Mouse (Mus musculus): ENCODE data around the gene Erg. TPM values are rescaled to one million over a fixed set of nuclear protein-coding genes. Genes with fewer than 3 reads are reported as not detected.

Erg gene
- total RNA-seq, 2 experiments from 2014 or later, result 3.8 to 6.0 TPM

DNA sequence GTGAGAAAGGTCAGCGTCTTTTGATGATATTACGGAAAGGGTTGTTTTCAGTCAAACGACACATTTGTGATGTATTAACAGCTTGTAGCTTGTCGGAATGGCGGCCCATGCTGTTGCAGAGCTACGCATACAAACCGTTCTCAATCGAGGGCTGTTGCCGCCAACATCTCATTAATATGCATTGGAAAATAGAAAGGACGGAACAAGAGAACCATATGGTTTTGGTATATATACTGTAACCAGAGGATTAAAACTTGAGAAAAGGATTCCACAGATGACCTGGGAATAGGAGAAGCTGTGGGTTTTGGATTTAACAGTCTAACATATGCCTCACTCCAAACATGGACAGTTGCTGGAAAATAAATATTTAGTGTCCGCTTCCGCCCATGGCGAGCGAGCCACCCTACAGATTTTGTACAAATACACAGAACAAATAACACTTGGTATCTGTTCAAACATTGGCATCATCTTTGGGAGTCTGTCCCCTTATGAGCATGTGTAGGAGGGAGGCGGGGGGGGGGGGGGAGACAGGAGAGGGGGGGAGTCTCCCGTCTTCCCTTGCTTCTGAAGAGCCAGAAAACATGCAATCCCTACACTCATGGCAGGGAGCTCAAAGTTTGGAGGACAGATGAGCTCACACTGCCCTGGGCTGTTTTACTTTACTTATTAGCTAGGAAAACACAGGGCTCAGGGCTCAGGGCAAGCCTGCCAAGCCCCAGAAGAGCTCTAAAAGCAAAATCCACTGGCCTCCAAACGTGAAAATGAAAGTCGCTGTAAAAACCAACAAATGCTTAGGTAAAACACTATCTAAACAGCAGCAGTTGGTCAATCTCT lies 222.5 kb downstream of the Erg start:
- ATAC-seq (replicated peaks; ENCODE audit: low FRiP score, poor library complexity, severe bottlenecking), result no peak

DNA sequence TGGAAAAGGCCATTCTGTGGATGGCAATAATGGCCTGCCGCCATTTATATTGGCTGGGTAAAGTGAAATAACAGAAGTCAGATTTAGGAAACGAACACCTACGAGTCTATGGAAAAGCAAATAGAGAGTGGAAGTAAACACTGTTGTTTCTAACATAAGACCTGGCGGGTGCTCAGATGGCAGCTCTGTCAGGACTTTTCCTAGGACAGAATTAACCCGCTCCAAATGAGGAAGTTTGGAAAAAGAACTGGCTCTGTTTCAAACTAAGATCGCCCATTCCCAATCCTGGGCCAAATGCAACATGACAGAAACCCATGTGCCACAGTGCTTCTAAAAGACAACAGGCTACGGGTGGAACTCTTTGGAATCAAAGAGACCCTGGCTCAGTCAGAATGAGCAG lies 224.4 kb downstream of the Erg start:
- no peak for ATAC-seq (replicated peaks; ENCODE audit: low FRiP score, poor library complexity, severe bottlenecking)

DNA sequence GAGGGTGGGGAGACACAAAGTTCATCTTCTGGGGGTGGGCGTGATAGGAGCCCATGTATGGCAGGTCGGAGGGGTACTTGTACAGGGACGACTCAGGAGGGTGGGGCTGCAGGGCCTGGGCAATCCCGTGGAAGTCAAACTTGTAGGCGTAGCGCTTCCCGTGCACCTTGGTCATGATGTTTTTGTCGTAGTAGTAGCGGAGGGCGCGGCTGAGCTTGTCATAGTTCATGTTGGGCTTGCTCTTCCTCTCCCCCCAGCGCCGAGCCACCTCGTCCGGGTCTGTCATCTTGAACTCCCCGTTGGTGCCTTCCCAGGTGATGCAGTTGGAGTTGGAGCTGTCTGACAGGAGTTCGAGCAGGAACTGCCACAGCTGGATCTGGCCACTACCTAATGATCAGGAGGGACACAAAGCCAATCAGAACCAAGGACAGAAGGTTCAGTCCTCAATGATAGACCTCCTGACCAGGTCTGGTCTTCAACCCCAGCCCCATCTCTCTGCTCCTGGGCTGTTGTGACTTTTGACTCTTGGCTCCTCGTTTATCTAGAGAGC lies 225.4 kb downstream of the Erg start:
- no peak for ATAC-seq (replicated peaks; ENCODE audit: low FRiP score, poor library complexity, severe bottlenecking)

DNA sequence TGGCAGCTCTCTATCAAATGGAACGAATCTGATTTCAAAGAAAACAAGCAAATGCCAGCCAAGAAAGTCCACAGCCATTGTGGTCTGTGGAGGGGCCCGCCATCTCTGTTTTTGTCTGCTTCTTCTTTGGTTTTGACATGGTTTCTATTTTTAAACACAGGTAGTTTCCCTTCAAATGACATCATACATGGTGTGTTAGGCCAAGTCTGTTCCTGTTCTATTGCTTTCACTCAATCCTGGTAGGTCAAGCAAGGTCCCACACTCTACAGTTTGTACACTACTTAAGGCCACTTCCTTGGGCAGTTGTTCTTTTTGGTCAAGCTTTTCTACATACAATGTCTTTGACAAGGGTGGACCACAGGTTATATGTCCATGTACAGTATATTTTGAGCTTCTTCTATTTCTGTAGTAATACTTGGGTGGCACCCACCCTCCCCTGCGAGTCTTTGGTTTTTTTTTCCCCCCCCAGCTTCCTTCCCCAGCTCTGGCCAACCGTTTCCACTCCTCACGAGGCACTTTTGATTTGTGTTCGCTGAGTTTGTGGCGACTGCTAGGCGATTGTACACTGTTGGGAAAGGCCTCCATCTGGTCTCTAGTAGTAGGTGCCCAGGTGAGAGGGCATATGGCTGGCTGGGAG lies 226.1 kb downstream of the Erg start:
- ATAC-seq (replicated peaks; ENCODE audit: low FRiP score, poor library complexity, severe bottlenecking), result no peak

DNA sequence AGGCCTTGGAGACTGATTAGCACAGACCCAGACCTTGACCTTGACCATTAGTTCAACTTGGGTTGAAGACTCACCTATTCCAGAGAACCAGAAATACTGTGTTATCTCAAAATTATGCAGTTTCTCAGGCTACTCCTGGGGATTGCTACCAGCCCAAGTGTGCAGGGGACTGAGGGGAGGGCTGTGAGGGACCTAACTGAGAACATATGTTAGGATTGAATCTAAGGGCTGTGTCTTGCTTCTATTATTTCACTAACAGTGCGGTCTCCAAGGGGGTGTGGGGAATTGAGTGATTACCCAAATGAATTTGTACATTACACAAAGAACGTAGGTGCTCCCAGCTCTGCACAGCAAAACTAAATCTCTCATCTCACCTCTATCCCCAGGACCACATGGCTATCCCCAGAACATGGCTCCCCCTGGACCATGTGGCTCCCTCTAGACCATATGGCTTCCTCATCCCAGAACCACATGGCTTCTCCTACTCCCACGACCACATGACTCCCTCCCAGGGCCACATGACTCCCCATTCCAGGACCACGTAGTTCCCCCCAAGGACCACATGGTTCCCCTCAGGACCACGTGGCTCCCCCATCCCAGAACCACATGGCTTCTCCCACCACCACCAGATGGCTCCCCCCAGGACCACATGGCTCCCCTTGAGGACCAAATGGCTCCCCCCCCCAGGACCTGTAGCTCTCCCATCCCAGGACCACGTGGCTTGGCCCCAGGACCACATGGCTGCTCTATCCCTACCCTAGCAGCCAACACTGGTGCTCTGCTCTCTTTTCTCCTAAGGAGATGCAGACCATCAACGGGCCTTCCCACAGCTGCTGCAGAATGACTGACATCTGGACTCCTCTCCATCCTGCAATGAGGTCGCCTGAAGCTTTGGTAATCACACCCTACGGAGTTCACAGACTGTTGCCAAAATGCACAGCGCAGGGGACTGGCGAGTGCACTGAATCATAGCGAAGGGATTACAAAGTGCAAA lies 229.1 kb downstream of the Erg start:
- ATAC-seq (replicated peaks; ENCODE audit: low FRiP score, poor library complexity, severe bottlenecking), result no peak

DNA sequence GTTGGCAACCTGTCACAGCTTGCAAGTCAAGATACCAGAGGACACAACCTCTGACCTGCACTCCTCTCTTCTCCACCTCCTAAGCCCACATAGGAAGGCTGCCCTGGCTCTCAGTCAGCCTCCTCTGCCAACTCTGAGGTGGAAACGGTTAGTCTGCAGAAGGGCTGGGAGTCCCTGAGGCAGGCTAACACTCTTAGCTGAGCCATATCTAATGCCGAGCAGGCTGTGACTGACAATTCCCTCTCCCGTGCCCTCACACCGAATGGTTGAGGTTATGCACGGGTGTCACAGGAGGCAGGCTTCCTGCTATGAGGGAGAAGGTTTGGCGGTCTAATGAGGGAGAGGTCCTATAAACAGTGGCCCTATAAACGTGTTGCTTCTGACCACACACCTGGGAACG lies 232.6 kb downstream of the Erg start:
- ATAC-seq (replicated peaks; ENCODE audit: low FRiP score, poor library complexity, severe bottlenecking), result no peak

DNA sequence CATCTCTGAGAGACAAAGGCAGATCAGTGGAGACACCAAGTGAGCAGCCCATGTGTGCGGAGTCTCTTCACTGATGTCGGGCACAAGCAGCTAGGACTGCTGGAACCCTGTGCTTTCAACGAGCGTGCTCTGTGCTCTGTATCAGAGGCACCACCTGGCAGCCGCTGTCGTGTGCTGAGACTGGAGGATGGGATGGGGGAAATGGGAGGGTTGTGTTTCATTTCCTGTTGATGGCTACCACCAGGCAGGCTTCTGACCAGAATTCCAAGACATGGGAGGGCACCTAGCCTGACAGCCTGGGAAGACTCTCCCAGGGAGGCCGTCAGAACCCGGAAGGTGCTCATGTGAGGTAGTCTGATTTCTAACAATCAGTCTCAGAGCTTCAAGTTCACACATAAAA lies 234.1 kb downstream of the Erg start:
- no peak for ATAC-seq (replicated peaks; ENCODE audit: low FRiP score, poor library complexity, severe bottlenecking)

DNA sequence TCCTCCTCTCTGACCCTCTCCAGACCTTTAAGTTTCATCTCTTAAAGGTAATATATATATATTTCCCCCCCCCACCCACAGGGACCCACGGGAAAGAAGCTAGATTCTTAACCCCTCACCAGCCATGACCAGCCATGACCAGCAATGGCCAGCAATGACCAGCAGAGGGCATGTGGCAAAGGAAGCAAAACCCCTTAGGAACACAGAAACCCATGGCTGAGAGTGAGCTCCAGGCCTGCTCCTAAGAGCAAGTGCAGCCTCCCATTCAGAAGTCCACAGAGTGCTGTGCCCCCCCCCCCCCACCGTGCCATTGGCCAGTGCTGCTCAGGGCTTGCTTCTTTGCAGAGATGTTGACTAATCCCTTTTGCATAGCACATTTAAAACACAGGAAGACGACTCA lies 235.9 kb downstream of the Erg start:
- no peak for ATAC-seq (replicated peaks; ENCODE audit: low FRiP score, poor library complexity, severe bottlenecking)

DNA sequence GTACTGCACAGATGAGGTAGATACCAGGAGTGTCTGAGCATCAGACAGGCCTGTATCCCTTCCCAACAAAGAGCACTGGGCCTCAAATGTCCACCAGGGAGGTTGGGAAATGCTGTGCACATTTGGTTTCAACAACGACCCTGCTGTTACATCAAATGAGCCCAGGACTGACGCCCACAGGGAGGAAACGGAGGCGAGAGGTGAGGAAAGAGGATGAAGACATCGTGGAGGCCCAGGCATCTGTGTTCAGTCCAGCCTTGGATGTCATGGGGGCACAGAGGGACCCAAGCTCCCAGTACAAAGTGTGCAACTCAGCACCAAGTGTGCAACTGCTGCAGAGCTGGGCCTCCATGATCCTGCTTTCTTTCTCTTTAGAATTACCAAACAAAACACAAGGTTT lies 236.6 kb downstream of the Erg start:
- no peak for ATAC-seq (replicated peaks; ENCODE audit: low FRiP score, poor library complexity, severe bottlenecking)

DNA sequence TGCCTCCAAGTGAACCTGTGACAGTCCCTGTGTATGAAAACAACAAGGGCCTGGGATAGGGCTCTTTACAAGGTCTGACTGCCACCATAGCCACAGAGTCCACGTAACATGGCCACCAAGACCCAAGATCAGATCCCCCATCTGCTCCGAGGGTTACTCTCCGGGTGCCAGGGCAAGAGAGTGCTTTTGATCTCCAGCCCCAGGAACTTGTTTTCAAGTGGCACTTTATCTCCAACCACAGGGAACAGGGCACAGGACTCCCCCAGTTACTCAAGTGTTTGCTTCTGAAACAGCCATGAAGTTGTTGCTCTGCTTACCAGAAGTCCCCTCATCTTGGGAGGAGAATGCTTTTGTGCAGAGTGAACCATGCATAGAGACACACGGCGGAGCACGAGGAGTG lies 237.0 kb downstream of the Erg start:
- ATAC-seq (replicated peaks; ENCODE audit: low FRiP score, poor library complexity, severe bottlenecking), result no peak

DNA sequence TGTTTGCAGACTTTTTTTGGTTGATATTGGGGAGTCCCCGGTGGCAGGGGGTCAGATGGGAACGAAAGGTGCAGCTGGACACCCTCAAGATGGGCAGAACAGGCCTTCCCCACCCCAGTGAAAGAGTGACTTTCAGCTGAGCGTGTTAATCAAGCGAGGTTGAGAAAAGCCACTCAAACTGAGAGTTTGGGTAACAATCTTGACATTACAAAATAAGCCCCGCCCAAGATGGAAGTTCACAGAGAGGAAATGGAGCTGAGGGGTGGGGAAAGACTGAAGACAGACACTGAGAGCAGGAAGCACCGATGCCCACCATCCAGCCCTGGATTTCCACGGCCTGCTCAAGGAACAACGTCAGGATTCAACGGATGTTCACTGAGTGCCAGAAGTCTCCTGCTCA lies 237.8 kb downstream of the Erg start:
- no peak for ATAC-seq (replicated peaks; ENCODE audit: low FRiP score, poor library complexity, severe bottlenecking)

DNA sequence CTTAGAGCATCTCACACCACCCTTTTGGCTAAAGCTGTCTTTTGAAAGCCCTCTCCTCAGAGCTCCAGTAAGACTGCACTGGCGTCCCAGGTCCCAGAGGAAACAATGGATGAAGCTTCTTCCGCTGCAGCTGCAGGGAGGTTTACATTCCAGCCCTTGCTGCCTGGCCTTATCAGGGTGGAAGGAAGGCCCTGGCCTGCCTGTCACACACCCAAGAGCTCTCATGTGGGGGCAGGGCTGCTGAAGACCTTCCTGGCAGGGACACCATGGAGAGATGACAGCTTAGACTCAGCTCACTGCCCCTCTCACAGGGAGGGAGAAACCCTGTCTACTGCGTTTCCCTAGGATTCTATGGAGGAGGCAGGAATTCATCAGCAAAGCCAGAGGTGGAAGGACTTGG lies 239.2 kb downstream of the Erg start:
- ATAC-seq (replicated peaks; ENCODE audit: low FRiP score, poor library complexity, severe bottlenecking), result no peak

DNA sequence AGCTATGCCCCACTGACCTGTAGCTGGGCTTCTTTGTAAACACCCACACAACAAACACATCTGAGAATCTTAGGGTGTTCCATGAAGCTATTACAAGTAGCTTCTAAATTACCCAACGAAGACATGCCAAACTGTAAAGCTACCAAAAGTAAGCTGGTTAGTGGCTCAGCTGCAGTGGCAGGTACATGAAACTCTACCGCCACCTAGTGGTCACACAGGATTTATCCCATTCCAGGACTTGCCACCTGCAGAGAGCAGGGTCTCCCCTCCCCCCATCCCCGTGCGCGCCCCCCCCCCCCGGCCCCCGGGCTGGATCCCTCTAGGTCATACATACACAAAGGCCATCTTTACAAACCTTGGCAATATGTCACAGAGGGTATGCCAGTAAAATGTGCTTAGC lies 240.5 kb downstream of the Erg start:
- ATAC-seq (replicated peaks; ENCODE audit: low FRiP score, poor library complexity, severe bottlenecking), result peak; percentile 51; the same call in 1 of the 2 replicates

DNA sequence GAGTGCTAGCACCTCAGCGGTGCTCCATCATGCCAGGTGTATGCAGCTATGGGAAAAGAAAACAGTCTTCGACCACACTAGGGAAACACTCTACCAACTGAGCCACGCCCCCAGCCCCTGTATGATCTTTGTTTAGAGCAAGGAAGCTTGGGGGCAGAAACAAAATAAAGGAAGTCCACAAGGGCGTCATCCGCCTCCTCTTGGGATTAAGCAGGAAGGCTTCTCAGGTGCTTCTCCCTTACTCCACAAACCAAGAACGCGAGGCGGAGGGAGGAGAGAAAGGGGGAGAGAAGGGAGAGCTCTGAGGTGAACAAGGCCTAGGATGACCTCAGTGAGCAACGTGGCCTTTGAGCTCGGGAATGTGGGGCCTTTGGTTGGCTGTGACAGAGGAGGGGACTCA lies 241.4 kb downstream of the Erg start:
- no peak for ATAC-seq (replicated peaks; ENCODE audit: low FRiP score, poor library complexity, severe bottlenecking)

DNA sequence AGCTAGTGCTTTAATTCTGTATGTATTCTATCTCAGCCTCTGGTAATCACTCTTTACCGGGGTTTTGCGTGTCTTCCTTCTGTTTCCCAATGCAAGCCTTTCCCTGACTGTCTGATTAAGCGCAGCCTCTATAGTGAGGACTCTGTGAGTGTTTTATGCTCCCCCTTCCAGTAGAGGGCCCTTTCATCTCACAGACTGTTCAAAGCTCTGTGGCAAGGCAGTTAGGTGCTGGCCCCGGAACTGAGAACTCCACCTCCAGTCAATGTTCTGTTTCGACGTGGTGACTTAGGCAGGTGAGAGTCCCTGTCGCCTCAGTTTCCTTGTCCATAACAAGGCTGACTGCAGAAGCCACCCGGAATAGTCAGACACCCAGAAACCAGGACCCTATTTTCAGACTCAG lies 244.4 kb downstream of the Erg start:
- no peak for ATAC-seq (replicated peaks; ENCODE audit: low FRiP score, poor library complexity, severe bottlenecking)

DNA sequence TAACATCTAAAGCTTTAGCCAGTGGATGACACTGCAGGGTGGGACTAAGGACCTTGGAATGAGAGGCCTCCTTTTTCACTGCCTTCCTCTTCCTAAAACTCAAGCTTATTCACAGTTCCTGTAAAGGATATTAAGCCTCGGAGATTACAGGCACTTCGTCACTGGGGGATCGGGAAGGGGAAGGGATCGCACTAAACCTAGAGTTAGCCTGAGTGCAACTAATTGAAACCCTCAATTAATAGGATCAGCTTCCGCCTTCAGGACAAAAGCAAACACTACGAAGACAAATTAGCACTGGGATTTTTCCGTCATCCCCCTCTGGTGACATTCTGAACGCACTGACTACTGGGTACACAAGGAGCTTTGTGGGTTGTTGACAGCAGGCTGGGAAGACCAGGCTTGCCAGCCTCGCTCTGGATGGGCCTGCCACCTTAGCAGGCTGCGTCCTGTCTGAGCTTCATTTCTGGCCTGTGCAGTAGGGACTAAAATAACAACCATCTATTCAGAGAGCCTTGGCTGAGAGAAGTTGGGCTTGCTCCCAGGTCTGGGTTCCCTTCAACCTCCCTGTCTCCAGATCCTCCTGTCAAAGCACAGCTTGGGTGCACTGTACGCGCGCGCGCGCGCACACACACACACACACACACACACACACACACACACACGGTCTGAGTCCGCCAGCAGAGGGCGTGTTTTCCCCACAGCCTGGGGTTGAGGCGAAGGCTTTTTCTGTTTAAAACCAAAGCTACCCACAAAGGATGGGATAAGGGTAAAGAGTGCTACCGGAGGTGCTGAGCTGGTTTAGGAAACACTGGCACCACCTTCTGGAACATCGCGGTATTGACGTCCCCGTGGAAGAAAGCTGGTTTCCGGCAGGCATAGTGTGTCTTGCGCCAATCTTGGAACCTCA lies 245.3 kb downstream of the Erg start:
- ATAC-seq (replicated peaks; ENCODE audit: low FRiP score, poor library complexity, severe bottlenecking), result no peak

DNA sequence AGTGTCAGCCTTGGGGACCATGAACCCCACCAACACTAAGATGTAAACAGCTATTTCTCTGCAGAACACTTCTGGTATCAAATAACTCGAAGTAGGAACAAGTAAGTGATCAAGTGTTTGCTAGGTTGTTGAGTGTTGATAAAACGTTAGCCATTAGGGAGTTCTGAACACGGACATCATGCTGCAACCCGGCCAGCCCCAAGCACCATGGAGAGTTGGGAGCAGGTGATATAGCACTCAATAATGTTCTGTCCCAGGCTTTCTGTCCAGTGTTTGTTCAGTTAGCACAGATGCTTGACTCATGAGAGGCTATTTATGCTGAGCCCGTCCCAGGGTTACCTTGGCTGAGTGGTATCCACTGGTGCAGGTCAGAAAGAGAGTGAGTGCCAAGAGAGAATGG lies 254.2 kb downstream of the Erg start:
- no peak for ATAC-seq (replicated peaks; ENCODE audit: low FRiP score, poor library complexity, severe bottlenecking)

DNA sequence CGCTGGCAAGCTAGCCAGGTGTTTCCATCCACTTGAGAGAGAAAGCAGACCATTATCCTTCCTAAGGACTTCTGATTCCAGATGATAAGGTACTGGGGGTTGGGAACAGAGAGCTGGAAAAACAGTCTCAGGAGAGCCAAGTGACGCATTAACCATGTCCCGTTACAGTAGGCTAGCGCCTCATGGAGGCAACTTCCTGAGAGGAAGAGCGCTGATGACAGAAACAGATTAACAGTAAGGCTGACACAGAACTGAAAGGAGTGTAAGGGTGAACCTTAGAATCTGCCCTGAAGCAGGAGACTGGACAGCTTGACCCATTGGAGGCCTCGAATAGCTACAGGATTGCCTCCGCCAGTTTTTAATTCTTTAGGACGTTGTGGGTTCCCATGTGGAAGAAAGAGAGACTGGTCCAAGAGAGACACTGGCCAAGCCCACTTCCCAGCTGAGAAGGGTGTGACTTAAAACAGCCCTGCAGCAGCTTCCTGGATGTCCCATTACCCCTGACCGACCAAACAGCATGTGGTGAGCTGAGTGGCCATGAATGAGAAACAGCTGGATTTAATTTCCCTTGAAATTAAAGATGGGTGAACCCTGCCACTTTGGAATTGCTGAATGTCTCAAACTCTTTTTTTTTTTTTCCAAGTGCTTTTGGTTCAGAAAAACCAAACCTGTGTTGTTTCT lies 264.3 kb downstream of the Erg start:
- ATAC-seq (replicated peaks; ENCODE audit: low FRiP score, poor library complexity, severe bottlenecking), result no peak

Data from erythroblast, adult 5-6 weeks (primary cell).